Mouse (Mus musculus) E14TG2a.4 (cell line): ENCODE data around the gene Lgals4.

ENCODE experiments used
- H3K27me3 ChIP-seq: 2 replicates; pipeline ENCODE4 v1.6.1; 2014; ENCODE audit warnings: low read length, control low read depth; ENCODE audit not compliant: insufficient read depth
- H3K36me3 ChIP-seq: 2 replicates; pipeline ENCODE4 v1.6.1; 2014; ENCODE audit warnings: low read length, control low read depth; ENCODE audit not compliant: insufficient read depth
- H3K4me1 ChIP-seq: replicated peaks from 2 replicates; pipeline ENCODE4 v1.6.1; 2014; ENCODE audit warnings: low read depth, low read length, control low read depth
- H3K4me3 ChIP-seq: replicated peaks from 2 replicates; pipeline ENCODE4 v1.5.1; 2014; ENCODE audit warnings: mild to moderate bottlenecking, low read length
- H3K9me3 ChIP-seq: 2 replicates; pipeline ENCODE4 v1.6.1; 2014; ENCODE audit warnings: low read length, control low read depth
- CTCF ChIP-seq: conservative IDR thresholded peaks from 2 replicates; pipeline ENCODE4 v1.5.1; 2014; ENCODE audit warnings: low read length
- NANOG ChIP-seq: IDR thresholded peaks from 2 replicates; pipeline ENCODE4 v1.6.1; 2014; ENCODE audit warnings: borderline replicate concordance, low read length, mixed read lengths
- POU5F1 ChIP-seq: IDR thresholded peaks from 2 replicates; pipeline ENCODE4 v1.6.1; 2014; ENCODE audit warnings: low read length, borderline replicate concordance

The Lgals4 gene

DNA sequence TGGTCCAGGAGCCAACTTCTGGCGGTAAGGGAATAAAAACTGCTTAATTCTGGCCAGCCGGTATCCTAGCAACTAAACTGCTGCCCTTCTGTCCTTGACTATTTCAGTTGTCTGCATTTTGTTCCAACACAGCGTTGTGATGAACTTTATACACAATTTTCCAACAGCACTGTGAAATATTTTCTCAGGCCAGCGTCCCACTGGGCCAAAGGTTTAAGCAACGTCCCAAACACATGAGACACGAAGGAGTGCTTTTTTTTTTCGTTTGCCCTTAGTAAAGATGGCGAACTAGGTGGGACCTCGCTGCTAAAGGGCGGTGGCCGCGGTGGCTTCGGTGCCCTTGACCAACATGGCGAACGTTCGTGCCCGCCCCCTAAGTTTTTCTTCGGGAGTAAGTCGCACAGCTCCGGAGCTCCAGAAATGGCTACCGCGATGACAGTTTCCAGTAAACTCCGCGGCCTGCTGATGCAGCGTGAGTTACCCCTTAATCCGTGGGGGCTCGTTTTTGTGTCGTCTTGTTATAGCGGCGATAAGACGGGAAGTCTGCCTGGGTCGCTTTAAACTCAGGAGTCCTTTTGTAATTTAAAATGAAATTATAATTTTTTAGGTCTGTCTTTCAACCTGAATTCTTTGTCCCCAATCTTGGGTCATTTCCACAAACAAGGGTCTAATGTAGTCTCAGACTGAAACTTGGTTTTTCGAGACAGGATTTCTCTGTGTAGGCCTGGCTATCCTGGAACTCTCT is 8.5 kb upstream of the Lgals4 start, which contains the start of gene Ech1:
TSS of gene Ech1 (plus strand) at position 277 of the 745 bp plus-strand sequence.
- peaks cover 60% of the 10 kb centered on the region for H3K36me3 ChIP-seq
- peaks cover 5% of the 10 kb centered on the region for H3K9me3 ChIP-seq
- H3K4me3 ChIP-seq = peak within 1 kb of the TSS; percentile 76
- peaks cover 61% of the 10 kb centered on the region for H3K4me1 ChIP-seq
- H3K27me3 ChIP-seq = no peaks in the 10 kb centered on the region
- TF ChIP-seq POU5F1 (no peak), CTCF (no peak), NANOG (no peak)

DNA sequence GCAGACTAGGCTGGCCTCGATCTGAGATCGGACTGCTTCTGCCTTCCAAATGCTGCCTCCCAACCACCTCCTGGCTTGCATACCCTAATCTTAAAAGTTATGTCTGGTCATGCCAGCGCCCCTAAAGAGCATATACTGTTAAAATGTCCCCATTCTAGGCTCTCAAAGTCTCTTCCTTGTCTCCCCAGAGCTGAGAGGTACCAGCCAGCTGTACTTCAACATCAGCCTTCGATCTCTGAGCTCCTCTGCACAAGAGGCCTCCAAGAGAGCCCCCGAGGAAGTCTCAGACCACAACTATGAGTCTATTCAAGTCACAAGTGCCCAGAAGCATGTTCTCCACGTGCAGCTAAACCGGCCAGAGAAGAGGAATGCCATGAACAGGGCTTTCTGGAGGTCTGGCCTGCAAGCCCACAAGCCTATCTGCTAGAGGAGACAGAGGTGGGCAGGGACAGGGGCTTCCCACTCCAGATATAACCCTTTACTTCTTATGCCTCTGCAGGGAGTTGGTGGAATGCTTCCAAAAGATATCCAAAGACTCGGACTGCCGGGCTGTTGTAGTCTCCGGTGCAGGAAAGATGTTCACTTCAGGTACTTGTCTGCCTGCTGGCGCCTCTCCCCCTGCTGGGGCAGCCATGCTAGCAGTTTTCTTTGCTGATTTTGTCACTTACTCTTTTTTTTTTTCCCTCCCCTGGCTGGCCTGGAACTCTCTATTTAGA is 7.8 kb upstream of the Lgals4 start:
- H3K27me3 ChIP-seq = no peaks in the 10 kb centered on the region
- H3K9me3 ChIP-seq = peaks cover 5% of the 10 kb centered on the region
- TF ChIP-seq POU5F1 (no peak), NANOG (no peak), CTCF (0 out of 2 replicates have a peak, but pooled peaks have one; percentile 11)
- peak overlapping the region; percentile 76 for H3K4me3 ChIP-seq
- peaks cover 60% of the 10 kb centered on the region for H3K4me1 ChIP-seq
- peaks cover 60% of the 10 kb centered on the region for H3K36me3 ChIP-seq

DNA sequence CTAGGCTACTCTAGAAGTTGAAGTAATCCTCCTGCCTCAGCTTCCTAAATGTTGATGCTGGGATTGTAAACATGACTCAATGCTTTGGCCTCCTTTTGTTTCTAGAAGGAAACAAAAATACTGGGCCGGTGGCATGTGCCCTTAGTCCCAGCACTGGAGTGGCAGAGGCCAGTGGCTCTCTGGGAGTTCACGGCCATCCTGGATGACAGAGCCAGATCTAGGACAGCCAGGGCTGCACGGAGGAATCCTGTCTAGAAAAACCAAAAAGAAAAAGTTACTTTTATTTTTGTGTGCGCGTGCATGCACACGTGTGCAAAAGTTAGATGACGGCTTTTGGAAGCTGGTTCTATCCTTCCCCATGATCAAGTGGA is 7.3 kb upstream of the Lgals4 start:
- peak overlapping the region; percentile 76 for H3K4me3 ChIP-seq

DNA sequence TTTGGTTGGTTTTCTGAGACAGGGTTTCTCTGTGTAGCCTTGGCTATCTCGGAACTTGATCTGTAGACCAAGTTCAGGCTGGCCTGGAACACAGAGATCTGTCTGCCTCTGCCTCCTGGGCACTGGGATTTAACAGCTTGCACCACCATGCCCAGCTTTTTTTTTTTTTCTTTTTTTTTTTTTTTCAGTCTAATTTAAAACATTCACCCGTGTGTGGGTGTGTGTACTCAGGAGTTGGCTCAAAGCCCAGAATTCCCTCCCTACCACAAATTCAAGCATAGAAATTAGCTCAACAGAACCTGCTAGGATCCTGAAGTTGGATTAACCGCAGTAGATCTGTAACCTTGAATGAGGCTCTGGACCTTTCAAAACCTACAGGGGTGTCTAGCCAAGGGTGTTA is 6.3 kb upstream of the Lgals4 start:
- H3K4me3 ChIP-seq = no peak overlapping the region
- H3K36me3 ChIP-seq = peaks cover 59% of the 10 kb centered on the region
- H3K9me3 ChIP-seq = peaks cover 5% of the 10 kb centered on the region
- TF ChIP-seq POU5F1 = no peak
- TF ChIP-seq CTCF = no peak
- no peak for TF ChIP-seq NANOG
- H3K4me1 ChIP-seq = peaks cover 60% of the 10 kb centered on the region
- no peaks in the 10 kb centered on the region for H3K27me3 ChIP-seq

More for the DNA sequence above, 7.3 kb upstream of the Lgals4 start:
- TF ChIP-seq POU5F1 = no peak
- TF ChIP-seq NANOG = no peak
- TF ChIP-seq CTCF = no peak
- Histone ChIP-seq H3K27me3 (no peaks in the 10 kb centered on the region), H3K4me1 (peaks cover 60% of the 10 kb centered on the region), H3K9me3 (peaks cover 5% of the 10 kb centered on the region), H3K36me3 (peaks cover 60% of the 10 kb centered on the region)

DNA sequence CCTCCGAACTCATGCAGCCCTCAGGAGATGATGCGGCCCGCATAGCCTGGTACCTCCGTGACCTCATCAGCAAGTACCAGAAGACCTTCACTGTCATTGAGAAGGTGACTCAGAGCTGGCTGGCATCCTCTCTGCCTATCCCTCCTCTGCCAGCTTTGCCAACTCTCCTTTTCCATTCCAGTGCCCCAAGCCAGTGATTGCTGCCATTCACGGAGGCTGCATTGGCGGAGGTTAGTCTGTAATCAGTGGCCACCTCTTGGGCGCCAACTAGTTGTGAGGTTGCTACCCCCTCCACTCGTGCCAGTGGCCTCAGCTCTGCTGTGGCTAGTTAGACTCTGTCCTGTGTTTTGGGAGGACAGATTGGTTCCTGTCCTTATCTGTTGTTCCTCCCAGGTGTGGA is 3.8 kb upstream of the Lgals4 start:
- H3K27me3 ChIP-seq = 0 out of 2 replicates have a peak, but pooled peaks cover 5% of the 10 kb centered on the region
- H3K4me1 ChIP-seq = peaks cover 41% of the 10 kb centered on the region
- H3K36me3 ChIP-seq = peaks cover 48% of the 10 kb centered on the region
- TF ChIP-seq NANOG (no peak), CTCF (no peak), POU5F1 (no peak)
- peaks cover 5% of the 10 kb centered on the region for H3K9me3 ChIP-seq
- H3K4me3 ChIP-seq = no peak overlapping the region

DNA sequence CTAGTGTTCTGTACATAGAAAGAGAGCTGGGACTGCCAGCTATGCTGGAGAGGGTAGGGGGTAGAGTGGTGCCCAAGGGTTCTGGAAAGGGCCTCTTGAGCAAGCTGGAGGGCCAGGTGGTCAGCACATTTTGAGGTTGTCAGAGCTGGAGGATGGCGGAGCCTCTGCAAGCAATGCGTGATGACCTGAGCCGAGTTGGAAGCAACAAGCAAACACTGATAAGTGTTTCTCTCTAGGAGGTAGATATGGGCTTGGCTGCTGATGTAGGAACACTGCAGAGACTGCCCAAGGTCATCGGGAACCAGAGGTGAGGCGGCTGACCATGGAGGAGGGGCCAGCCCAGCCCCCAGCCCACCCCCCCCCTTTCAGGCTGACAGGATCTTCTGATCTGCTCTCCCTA is 2.7 kb upstream of the Lgals4 start:
- peaks cover 37% of the 10 kb centered on the region for H3K4me1 ChIP-seq
- TF ChIP-seq NANOG = no peak
- TF ChIP-seq POU5F1 = no peak
- TF ChIP-seq CTCF = no peak
- H3K36me3 ChIP-seq = peaks cover 48% of the 10 kb centered on the region
- H3K4me3 ChIP-seq = peak overlapping the region; percentile 58
- H3K27me3 ChIP-seq = 0 out of 2 replicates have a peak, but pooled peaks cover 5% of the 10 kb centered on the region
- peaks cover 5% of the 10 kb centered on the region for H3K9me3 ChIP-seq

DNA sequence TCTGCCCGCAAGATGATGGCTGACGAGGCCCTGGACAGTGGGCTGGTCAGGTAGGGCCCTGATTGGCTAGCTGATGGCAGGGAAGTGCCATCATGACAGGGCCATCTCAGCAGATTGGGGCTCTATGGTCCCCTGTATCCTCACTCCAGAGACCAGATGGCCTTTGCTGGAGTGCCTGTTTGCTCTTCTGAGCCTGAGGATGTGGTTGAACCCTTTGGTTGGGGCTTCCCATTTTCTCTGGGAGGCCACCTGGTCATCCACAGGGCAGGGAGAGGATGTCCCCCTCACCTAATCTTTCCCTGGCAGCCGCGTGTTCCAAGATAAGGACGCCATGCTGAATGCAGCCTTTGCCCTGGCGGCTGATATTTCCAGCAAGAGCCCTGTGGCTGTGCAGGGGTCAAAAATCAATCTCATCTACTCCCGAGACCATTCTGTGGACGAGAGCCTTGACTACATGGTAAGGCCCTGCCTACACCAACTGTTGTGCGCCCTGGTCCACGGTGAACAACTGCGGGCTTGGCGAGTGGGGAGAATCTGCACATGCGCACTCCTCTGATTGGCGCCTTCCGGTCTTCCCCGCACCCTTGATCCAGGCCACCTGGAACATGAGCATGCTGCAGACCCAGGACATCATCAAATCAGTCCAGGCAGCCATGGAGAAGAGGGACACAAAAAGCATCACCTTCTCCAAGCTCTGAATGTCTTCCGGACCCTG is 2.1 kb upstream of the Lgals4 start:
- H3K9me3 ChIP-seq = peaks cover 5% of the 10 kb centered on the region
- 0 out of 2 replicates have a peak, but pooled peaks cover 5% of the 10 kb centered on the region for H3K27me3 ChIP-seq
- TF ChIP-seq CTCF (no peak), POU5F1 (no peak), NANOG (no peak)
- H3K36me3 ChIP-seq = peaks cover 44% of the 10 kb centered on the region
- peak overlapping the region; percentile 58 for H3K4me3 ChIP-seq
- H3K4me1 ChIP-seq = peaks cover 31% of the 10 kb centered on the region

DNA sequence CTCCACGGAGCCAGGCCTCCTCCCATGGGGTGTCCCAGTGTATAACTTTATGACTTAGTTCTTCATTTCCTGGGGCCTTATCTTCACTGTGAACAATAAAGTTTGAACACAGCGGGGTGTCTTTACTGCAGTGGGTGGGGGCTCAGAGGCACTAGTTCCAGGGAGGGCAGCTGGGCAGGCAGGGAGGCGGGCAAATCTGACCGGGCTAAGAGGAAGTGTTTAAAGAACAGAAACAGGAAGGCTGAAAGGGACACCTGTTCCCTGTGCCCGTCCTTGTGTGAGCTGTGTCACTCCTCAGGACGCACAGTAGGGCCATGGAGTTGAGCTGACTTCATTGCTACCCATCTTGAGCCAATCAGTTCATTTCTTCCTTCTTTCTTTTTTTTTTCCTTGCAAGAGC is 1.5 kb upstream of the Lgals4 start:
- H3K4me3 ChIP-seq = peak overlapping the region; percentile 58; the same call in 1 of the 2 replicates
- TF ChIP-seq CTCF (no peak), POU5F1 (no peak), NANOG (no peak)
- H3K27me3 ChIP-seq = 0 out of 2 replicates have a peak, but pooled peaks cover 5% of the 10 kb centered on the region
- peaks cover 44% of the 10 kb centered on the region for H3K36me3 ChIP-seq
- H3K4me1 ChIP-seq = peaks cover 30% of the 10 kb centered on the region
- H3K9me3 ChIP-seq = peaks cover 5% of the 10 kb centered on the region
